Mouse (Mus musculus) urinary bladder, postnatal 14 days (tissue): ENCODE data around the gene Sdk2.
A peak's percentile ranks its signal among the peaks of the same experiment; 100 is the strongest.

Source experiments
- DNase-seq: peaks from one replicate; pipeline ENCODE4 v3.0.0; 2021; ENCODE audit warnings: low spot score

Sdk2 gene

GRCm38 (mm10) chr11:113739213-113739612 lies 327.6 kb downstream of the Sdk2 start:
- peak; percentile 67 for DNase-seq

DNA sequence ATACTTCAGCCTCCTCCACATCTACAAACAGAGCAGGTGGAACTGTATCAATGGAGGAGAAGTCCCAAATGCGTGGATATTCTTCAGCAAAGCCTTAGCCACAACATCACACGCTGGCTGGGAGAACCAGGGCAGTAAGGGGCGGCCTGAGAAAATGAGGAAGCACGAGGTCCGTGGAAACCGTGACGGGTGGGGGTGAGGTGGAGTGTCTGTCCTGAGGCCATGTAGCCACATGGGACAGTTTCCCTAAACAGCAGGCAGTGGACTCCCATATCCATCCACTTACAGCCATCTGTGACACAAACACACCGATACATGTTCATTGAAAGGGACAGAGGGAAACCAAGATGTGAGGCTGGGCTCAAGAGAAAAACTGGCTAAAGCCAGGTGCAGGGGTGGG lies 328.9 kb downstream of the Sdk2 start:
- no peak for DNase-seq

DNA sequence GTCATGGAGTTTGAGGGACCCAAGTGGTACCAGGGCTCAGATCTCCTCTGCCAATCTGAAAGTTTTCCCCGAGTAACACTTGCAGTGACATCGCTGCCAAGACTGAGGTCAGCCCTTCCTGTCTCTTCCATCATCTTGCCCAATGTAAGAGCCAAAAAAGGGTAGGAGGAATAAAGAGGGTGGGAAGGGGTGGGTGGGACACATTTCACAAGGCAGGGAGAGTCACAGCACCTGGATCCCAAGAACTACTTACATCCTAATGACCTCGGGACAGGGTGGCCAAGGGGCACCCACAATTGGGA lies 329.3 kb downstream of the Sdk2 start:
- no peak for DNase-seq

DNA sequence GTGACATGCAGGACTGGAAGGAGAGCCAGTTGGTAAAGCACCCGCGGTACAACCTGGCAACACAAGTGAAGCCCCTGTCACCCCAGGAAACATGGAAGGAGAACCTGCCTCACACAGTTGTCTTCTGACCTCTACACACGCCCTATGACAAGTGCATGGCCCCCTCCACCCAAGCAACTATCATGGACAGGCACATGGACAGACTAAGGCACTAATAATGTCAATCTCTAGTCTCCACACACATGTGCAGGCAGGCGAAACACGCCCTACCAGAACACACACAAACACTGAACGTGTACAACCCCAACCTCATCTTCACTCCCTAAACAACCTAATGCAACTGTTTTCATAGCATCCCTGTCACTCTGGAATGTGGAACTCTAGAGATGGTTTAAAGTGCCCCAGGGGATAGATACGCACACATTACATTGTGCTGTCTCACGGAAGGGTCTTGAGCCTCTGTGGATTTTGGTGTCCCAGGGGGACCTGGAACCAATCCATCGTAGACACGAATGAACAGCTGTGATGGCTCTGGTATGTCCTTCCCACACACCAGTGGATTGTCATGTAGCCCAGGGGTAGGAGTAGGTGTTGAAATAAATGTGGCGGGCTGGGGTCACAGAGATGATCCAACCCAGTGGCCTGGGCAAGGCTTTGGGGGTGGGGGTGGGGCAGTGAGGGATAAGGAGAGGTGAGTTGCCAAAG lies 329.8 kb downstream of the Sdk2 start:
- no peak for DNase-seq

DNA sequence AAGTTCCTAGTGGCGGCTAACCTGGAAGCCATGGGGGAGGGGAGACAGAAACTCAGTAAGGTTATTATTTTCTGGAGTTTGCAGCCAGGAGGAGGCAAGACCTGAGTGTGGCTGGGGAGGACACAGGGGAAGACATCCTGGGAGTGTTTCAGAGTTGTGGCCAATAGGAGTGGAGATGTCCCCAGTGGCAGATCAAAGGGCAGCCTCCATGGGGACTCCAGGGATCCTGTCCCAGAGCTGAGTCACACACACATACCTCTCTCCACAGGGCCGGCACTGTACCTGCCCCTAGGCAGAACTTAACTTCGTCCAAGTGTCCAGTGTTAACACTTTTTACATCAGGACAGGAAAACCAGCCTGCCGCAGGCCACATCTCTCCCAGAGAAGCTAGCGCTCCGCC lies 331.7 kb downstream of the Sdk2 start:
- DNase-seq = no peak

DNA sequence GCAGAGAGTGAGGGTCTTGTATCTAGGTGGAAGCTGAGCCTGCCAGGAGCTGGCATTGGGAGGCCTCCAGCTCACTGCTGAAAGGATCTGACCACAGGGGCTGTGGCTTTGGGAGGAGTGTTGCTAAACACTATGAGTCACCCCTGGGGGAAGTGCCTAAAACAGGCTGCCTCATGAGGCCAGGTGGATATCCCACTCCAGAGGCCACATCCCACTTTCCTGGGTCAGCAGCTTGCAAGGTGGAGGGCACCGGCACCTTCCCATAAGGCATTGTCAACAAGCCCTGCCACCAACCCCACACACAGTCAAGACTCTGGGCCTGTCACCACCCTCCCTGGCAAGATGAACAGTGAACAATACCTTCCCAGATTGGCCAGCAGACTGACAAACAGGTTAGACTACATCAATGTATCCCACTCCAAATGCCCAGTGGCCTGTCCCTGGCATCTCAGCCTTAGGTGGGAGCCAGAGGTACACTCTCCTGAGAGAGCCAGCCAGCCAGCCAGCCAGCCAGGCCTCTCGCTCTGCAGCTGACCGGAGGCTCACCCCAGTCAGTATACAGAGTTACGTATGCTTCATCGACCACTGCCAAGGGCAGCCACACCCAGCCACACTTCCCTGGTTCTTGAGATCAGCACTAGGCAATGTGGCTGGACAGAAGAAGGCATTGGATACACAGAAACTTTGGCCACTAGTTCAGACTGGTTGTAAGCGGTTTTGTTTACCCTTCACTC lies 333.0 kb downstream of the Sdk2 start:
- DNase-seq = peak; percentile 73

- DNase-seq = no peak
Measured at GRCm38 (mm10) chr11:113731945-113732612, 334.8 kb downstream of the Sdk2 start.

DNA sequence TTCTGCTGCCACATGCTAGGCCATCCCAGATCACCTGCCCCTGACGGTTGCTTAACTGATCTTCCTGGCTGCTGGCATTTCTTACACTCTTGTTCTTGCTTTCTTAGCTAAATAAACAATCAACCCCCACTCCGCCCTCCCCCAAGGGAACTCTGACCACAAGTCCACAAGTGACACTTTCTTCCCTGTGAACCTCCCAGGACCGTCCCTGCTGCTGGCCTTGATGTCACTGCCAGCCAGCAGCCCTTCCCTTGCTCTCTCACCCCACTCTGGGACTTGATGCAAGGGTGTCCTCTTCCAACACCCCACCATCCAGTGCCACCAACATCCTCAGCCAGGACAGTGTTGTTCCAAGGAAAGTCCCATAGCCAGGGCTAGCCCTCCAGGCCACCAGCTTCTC lies 336.0 kb downstream of the Sdk2 start:
- no peak for DNase-seq

- peak; percentile 69 for DNase-seq
Measured at GRCm38 (mm10) chr11:113729917-113730316, 336.9 kb downstream of the Sdk2 start.

- no peak for DNase-seq
Measured at GRCm38 (mm10) chr11:113729239-113729638, 337.6 kb downstream of the Sdk2 start.

DNA sequence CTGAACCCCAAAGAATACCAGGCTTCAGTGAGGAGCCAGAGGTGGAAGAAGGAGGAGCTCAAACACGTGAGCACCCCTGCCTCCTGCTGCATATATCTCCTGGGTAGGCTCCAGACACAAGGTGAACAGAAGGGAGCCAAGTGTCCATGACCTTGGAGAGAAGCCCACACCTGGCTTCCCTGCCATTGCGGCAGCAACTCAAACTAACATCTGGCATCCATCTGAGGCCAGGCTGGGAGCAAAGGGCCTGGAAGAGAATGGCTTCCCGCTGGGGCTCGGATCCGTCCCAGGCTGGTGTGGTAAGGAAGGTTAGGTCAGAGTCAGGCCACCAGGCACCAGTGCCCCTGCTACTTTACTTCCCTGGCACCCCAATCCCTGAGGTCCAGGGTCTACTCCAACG lies 338.9 kb downstream of the Sdk2 start:
- DNase-seq = no peak

- DNase-seq = no peak
Measured at GRCm38 (mm10) chr11:113726994-113727888, 339.6 kb downstream of the Sdk2 start.
